Mouse (Mus musculus): ENCODE measurements around the gene Ggct.

GRCm38 (mm10) chr6:54988141-54988540 lies 4.6 kb downstream of the Ggct start:
- TF ChIP-seq POLR2A (IDR thresholded peaks at IDR 0.05; ENCODE audit: extremely low read depth, insufficient read depth, low read length) (no peak), CTCF (IDR thresholded peaks at IDR 0.05; ENCODE audit: extremely low read depth, insufficient read depth, low read length) (no peak)

Measured in cortical plate, adult 2 months (tissue).